Mouse (Mus musculus): ENCODE data around the gene Tgfb3.

DNA sequence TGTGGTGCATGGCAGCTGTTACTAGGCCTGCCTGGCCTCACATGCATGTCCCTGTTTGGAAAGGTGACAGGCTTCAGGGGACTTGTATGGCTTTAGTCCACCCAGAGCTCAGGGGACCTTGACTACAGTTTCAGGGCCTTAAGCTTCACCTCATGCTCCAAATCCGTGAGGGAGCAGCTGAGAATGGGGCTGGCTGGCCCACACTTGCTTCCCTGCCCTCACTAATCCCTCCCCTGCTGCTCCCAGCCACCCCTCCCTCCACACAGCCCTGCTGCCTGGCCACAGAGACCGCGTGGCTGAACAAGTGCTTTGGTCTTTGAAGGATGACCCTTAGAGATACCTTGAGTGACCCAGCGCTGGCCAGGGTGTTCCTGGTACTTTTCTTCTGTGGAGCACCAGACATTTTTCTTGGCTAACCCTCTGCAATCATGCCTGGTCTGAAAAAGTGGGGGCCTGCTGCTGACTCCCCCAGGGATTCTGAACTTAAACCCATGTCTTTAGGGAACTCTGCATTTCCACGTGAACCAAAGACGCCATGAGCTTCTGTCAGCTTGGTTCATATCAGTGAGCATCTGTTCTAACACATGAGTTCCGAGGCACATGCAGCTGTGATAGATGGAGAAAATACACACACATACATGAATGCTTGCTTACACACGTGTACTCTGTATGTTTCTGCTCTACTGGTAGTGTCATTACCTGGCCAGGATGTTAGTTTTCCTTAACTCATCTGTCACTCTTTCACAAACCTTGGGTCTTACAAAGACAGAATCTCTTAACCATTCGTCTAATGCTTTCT, 42.3 kb downstream of the Tgfb3 start:
- TF ChIP-seq CTCF (IDR thresholded peaks at IDR 0.05; ENCODE audit: low read depth, low read length) (no peak), POLR2AphosphoS5 (IDR thresholded peaks at IDR 0.05; ENCODE audit: insufficient replicate concordance, low read depth, low read length) (no peak)

All from G1E (cell line).